Mouse (Mus musculus) bone marrow, adult 2 months (tissue): ENCODE measurements around the gene Fbxo5.

ENCODE experiments used
- CTCF ChIP-seq: fragments of 200-500 bp; IDR thresholded peaks from 2 replicates; pipeline ENCODE4 v1.5.1; 2011; ENCODE audit warnings: low read length, control low read depth; ENCODE audit not compliant: control insufficient read depth, insufficient read depth
- POLR2A ChIP-seq: fragments of 200-500 bp; IDR thresholded peaks from 2 replicates; pipeline ENCODE4 v1.6.1; 2011; ENCODE audit warnings: low read depth, mild to moderate bottlenecking, control low read depth, low read length, borderline replicate concordance; ENCODE audit not compliant: control insufficient read depth

- no peak for TF ChIP-seq CTCF
- TF ChIP-seq POLR2A, result no peak
Measured at GRCm38 (mm10) chr10:5804691-5805156, 676 bp downstream of the Fbxo5 start.
